Mouse (Mus musculus): ENCODE measurements around the gene Kdm5b. TPM values are rescaled to one million over a fixed set of nuclear protein-coding genes. Genes with fewer than 3 reads are reported as not detected.
A peak's percentile ranks its signal among the peaks of the same experiment; 100 is the strongest.
"Not testable (repeated sequence)": the region's sequence is repeated elsewhere in the genome, so short reads cannot be mapped to it uniquely, and the experiment has no call there.

Gene Kdm5b
- 60.6 and 62.1 TPM in 2 replicates for polyA plus RNA-seq (2016; fragmentation: Nextera tagmentation; extraction: Ambion mirVana)

DNA sequence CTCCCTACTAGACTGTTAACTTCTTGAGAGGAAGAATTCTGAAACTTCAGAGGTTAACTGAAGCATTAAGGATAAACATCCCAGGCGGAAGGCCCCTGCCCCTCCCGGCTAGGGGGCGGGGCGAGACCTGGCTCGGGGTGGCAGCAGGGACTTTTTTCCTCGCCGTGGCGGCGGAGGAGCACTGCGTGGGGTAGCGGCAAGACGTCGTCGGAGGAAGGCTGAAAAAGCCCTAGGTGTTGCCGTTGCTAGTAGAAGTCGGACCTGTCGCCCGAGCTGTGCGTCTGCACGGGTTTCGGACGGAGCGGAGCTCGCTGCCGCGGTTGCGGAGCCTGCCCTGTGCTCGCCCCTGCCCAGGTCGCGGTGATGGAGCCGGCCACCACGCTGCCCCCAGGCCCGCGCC lies at the start of gene Kdm5b:
Gene Kdm5b, plus strand, starts transcription at position 196 of the 400 bp plus-strand sequence.
- Histone ChIP-seq H3K27me3 (ENCODE audit: poor library complexity, severe bottlenecking) (peaks cover 7% of the 10 kb centered on the region), H3K4me1 (peaks cover 54% of the 10 kb centered on the region), H3K9me3 (no peaks in the 10 kb centered on the region), H3K36me3 (replicated peaks) (no peaks in the 10 kb centered on the region), H3K27ac (peak within 1 kb of the TSS; percentile 98), H3K4me3 (peak within 1 kb of the TSS; percentile 100)
- DNase-seq (ENCODE audit: extremely low spot score, low spot score) = peak; percentile 87
- WGBS = under 1% methylated on average over 34 of the region's 34 CpGs

DNA sequence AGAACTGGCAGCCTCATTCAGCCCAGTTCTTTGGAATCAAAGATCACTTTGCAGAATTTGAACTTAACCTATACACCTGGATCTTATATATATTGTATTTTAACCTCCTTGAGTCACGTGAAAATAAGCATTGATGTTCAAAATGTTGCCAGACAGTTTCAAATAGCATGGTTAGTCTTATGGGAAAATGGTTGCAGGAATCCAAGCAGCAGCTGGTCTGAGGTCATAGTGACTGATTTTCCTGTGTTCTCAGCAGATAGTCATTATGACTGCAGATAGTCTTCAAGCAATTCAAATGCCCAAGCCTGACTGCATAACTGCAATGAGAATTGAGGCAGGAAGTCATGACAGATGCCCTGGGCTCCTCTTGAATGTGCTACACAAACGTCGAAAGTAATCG lies 47.8 kb upstream of the Kdm5b start:
- 78% methylated on average over 4 of the region's 4 CpGs for WGBS
- peaks cover 53% of the 10 kb centered on the region for H3K27me3 ChIP-seq (ENCODE audit: poor library complexity, severe bottlenecking)

DNA sequence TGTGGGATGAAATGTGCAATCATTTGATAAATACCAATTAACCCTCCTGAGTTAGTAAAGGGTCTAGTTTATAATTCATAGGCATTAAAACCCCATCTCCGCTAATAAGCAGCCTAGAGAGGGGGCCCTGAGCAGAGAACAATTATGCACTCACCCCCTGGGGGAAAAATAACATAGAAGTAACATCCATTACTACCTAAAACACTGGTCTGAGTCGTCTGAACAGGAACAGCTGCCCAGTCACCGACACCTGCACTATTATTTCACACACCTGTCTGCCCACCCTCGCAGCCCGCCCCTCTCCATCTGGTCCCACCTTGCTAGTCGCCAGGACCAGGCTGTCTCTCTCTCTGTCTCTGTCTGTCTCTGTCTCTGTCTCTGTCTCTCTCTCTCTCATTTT lies 47.4 kb upstream of the Kdm5b start:
- H3K9me3 ChIP-seq = no peaks in the 10 kb centered on the region
- no peak for DNase-seq (ENCODE audit: extremely low spot score, low spot score)
- H3K27ac ChIP-seq = no peak overlapping the region
- peak overlapping the region; percentile 58 for H3K4me3 ChIP-seq
- peaks cover 31% of the 10 kb centered on the region for H3K4me1 ChIP-seq
- H3K36me3 ChIP-seq (replicated peaks) = peaks cover 13% of the 10 kb centered on the region
- 56% methylated on average over 6 of the region's 6 CpGs for WGBS
- H3K27me3 ChIP-seq (ENCODE audit: poor library complexity, severe bottlenecking) = peaks cover 53% of the 10 kb centered on the region

More for the DNA sequence above, 47.8 kb upstream of the Kdm5b start:
- no peak for DNase-seq (ENCODE audit: extremely low spot score, low spot score)
- Histone ChIP-seq H3K9me3 (no peaks in the 10 kb centered on the region), H3K4me1 (peaks cover 31% of the 10 kb centered on the region), H3K4me3 (no peak overlapping the region), H3K36me3 (replicated peaks) (peaks cover 17% of the 10 kb centered on the region), H3K27ac (no peak overlapping the region)

DNA sequence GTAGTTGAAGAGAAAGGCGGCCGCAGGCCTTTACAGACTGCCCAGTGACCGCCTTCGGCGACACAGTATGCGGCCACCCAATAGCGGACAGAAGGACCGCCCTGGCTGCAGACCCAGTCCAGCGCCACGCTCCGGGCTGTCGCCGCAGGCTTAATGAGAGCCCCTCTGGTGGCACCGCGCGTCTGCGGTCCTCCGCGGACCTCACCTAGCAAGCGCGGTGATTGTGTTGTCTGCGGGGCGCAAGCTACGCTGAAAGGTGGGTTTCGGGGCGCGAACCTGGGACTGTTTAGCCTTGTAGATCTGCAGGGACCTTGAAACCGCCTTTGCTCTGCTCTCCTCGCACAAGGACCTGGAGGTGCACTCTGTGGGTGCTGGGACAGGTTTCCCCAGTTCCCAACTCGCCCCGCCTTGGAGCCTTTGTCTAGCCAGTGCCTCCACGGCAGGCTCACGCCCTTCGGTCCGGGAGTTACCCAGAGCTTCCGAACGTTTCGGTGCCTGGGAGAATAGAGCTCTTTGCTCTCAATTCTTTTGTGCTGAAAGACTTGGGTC lies 46.6 kb upstream of the Kdm5b start:
- peak; percentile 33 for DNase-seq (ENCODE audit: extremely low spot score, low spot score)
- H3K27ac ChIP-seq = peak overlapping the region; percentile 72; the same call in 1 of the 2 replicates
- no peaks in the 10 kb centered on the region for H3K9me3 ChIP-seq
- peak overlapping the region; percentile 58 for H3K4me3 ChIP-seq
- H3K36me3 ChIP-seq (replicated peaks) = peaks cover 5% of the 10 kb centered on the region
- 1% methylated on average over 38 of the region's 38 CpGs for WGBS
- peaks cover 31% of the 10 kb centered on the region for H3K4me1 ChIP-seq
- peaks cover 53% of the 10 kb centered on the region for H3K27me3 ChIP-seq (ENCODE audit: poor library complexity, severe bottlenecking)

DNA sequence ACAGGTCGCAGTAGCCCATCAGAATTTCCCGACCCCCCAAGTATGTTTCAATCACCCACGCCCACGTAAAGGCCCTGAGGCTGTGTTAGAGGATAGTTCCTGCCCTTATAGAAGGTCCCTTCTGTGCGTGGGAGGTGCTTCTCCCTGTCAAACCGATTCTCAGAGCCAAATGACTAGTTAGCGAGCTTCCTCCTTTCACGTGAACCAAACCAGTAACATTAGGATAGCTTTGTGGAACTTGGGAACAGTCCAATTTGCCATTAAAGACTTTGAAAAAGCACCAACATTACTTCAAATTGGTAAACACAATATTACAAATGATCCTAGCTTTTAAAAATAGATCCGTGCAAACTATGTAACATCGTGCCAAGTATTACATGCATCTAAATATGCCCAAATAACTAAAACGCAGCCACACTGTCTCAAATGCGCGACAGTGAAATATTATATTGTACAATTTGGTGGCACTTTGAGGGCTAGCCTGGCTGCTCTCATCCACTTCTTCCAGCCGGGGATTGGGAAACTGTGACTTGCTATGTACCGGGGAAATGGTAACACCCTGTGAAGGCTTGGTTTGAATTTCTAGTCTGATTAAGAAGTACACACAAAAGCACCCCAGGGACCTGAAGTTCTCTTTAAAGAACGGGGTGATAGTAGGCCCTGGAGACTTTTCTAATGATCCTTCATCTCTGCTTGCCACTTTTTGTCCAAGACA lies 45.9 kb upstream of the Kdm5b start:
- 45% methylated on average over 16 of the region's 16 CpGs for WGBS
- peaks cover 33% of the 10 kb centered on the region for H3K4me1 ChIP-seq
- H3K27me3 ChIP-seq (ENCODE audit: poor library complexity, severe bottlenecking) = peaks cover 53% of the 10 kb centered on the region
- H3K27ac ChIP-seq = 0 out of 2 replicates have a peak overlapping the region, but pooled peaks have one; percentile 72
- peaks cover 3% of the 10 kb centered on the region for H3K36me3 ChIP-seq (replicated peaks)
- no peak for DNase-seq (ENCODE audit: extremely low spot score, low spot score)
- H3K4me3 ChIP-seq = peak overlapping the region; percentile 58
- H3K9me3 ChIP-seq = no peaks in the 10 kb centered on the region

DNA sequence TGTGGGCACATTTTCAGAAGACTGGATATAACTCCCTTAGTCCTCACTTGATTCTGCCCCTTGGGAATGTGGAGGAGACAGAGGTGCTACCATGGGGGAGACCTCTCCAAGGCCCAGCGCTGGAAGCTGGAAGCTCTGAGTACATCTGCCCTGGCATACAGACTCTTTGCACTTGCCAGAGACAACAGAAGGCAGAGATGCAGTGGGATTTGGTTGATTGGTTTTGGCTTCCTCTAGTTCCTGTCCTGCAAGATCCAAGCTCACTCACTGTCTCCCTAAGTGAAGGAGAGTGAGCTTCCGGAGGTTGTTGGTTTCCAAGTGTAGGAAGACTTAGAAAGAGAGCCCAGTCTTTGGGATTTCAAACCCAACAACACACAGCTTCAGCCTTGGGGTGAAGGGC lies 44.1 kb upstream of the Kdm5b start:
- DNase-seq (ENCODE audit: extremely low spot score, low spot score) = no peak
- Histone ChIP-seq H3K4me3 (no peak overlapping the region), H3K36me3 (replicated peaks) (no peaks in the 10 kb centered on the region), H3K27me3 (ENCODE audit: poor library complexity, severe bottlenecking) (peaks cover 51% of the 10 kb centered on the region), H3K9me3 (no peaks in the 10 kb centered on the region), H3K27ac (peak overlapping the region; percentile 65), H3K4me1 (peaks cover 33% of the 10 kb centered on the region)
- WGBS = 80% methylated on average over 2 of the region's 2 CpGs

DNA sequence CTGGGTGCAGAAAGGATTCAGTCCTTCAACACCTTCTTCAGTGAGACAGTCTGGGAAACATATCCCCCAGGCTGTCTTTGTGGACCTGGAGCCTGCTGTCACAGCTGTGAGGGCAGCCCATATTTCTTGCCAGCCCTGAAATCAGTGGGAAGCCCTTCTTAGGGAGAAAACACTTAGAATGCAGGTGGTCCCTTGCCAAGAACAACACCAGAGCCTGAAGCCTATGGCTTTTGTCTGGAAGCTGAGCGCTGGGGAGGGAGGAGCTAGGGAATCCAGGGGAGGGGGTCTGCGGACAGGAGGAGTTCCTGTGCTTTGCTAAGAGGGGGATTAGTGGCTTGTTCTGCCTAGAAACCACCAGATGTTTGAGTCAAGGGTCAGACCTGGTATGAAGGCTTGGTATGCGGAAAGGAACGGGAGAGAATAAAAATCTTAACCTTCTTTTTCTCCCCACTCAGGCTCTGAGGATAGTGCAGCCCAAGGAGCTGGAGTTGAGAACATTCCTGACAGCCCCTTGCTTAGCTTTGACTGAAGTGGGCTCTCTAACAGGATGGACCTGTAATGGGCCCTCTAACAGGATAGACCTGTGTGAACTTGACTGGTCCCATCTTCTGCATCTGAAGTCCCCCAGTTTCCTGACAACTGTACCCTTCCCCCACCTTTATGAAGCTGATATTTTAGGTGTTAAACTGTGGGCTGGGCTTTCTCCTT lies 43.3 kb upstream of the Kdm5b start:
- peak; percentile 35 for DNase-seq (ENCODE audit: extremely low spot score, low spot score)
- WGBS = 9% methylated on average over 4 of the region's 4 CpGs
- H3K27me3 ChIP-seq (ENCODE audit: poor library complexity, severe bottlenecking) = peaks cover 44% of the 10 kb centered on the region
- H3K4me3 ChIP-seq = no peak overlapping the region
- peaks cover 33% of the 10 kb centered on the region for H3K4me1 ChIP-seq
- H3K27ac ChIP-seq = peak overlapping the region; percentile 65
- no peaks in the 10 kb centered on the region for H3K36me3 ChIP-seq (replicated peaks)
- H3K9me3 ChIP-seq = no peaks in the 10 kb centered on the region

DNA sequence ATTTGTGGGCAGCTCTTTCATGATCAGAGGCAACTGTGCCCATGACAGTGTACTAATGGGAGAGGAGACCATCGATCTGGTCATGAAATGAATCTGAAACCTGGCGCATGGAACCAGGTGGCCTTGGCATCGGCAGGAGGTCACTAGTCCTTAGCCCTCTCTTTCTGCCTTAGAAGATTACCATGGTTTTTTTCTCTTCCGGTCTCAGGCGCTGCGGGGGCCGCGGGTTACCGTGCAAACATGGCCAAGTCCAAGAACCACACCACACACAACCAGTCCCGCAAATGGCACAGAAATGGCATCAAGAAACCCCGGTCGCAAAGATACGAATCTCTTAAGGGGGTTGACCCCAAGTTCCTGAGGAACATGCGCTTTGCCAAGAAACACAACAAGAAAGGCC lies 42.1 kb upstream of the Kdm5b start:
- H3K9me3 ChIP-seq; H3K27ac ChIP-seq; H3K36me3 ChIP-seq (replicated peaks); H3K4me3 ChIP-seq; DNase-seq (ENCODE audit: extremely low spot score, low spot score): not testable (repeated sequence)
- Histone ChIP-seq H3K4me1 (peaks cover 27% of the 10 kb centered on the region), H3K27me3 (ENCODE audit: poor library complexity, severe bottlenecking) (peaks cover 32% of the 10 kb centered on the region)
- WGBS = 96% methylated on average over 14 of the region's 14 CpGs

DNA sequence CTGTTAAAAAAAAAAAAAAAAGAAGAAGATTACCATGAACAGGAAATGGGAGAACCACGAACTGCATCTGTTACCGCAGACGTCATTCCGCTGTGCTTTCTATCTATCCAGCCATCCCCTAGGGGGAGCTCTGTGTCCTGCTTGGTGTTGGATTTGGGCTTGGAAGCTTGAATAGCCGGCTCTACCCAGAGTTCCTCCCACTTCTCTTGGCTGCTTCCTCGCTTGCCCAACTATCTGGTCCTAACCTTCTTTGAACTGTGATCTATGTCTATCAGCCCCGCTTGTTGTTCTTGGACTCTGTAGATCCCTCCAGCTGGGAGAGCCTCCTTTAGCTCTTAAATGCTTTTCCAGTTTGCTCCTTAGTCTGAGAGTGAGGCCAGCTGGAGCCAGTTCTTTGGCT lies 41.3 kb upstream of the Kdm5b start:
- no peak overlapping the region for H3K27ac ChIP-seq
- H3K4me3 ChIP-seq = no peak overlapping the region
- peaks cover 19% of the 10 kb centered on the region for H3K4me1 ChIP-seq
- H3K27me3 ChIP-seq (ENCODE audit: poor library complexity, severe bottlenecking) = peaks cover 23% of the 10 kb centered on the region
- H3K9me3 ChIP-seq = no peaks in the 10 kb centered on the region
- 14% methylated on average over 7 of the region's 7 CpGs for WGBS
- H3K36me3 ChIP-seq (replicated peaks) = no peaks in the 10 kb centered on the region
- DNase-seq (ENCODE audit: extremely low spot score, low spot score) = peak; percentile 56

DNA sequence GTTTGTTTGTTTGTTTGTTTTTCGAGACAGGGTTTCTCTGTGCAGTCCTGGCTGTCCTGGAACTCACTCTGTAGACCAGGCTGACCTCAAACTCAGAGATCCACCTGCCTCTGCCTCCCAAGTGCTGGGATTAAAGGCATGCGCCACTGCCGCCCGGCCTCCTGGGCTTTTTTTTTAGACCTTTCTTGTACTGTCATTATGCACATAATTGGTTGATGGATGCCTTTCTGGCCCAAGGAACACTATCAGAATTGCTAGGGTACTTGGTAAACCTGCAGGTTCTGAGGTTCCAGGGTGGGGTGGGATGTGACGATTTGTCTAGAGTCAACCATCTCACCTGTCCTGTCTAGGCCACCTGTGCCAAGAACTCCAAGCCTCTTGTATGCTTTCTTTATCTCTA lies 40.8 kb upstream of the Kdm5b start:
- WGBS = 93% methylated on average over 5 of the region's 5 CpGs
- H3K4me3 ChIP-seq; H3K9me3 ChIP-seq; H3K27ac ChIP-seq; DNase-seq (ENCODE audit: extremely low spot score, low spot score); H3K36me3 ChIP-seq (replicated peaks): not testable (repeated sequence)
- peaks cover 18% of the 10 kb centered on the region for H3K27me3 ChIP-seq (ENCODE audit: poor library complexity, severe bottlenecking)
- peaks cover 16% of the 10 kb centered on the region for H3K4me1 ChIP-seq

DNA sequence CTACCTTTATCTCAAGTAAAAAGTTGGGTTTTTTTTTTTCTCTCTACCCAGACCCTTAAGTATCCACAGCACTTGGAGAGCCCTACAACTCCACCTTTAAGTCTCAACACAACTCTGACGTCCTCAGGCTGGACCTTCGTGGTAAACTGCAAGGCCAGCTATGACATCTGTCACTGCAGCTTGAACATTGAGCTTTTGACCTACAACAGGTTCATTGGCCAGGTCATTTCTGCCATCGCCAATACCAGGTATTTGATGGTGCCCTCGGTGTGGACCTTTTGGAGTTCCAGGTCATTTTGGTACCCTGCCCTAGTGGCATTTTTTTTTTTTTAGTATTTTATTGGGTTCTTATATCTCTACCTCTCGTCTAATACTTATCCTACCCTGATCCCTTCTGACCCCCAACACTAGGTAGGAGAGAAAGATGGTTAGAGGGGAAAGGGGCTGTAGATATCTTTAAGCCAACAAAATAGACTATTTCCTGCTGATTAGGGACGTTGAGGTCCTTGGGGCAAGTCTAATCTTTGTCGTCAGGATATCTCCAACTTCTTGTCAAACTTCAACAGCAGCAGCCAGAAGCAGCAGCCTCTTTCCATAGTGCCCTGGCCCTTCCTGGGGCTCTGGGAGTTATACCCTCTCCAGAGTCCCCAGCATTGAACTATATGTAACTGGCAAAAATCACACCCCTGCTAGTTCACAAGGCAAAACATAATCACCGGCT lies 39.8 kb upstream of the Kdm5b start:
- 86% methylated on average over 8 of the region's 8 CpGs for WGBS
- Histone ChIP-seq H3K9me3 (no peaks in the 10 kb centered on the region), H3K36me3 (replicated peaks) (no peaks in the 10 kb centered on the region), H3K4me1 (peaks cover 16% of the 10 kb centered on the region), H3K27ac (no peak overlapping the region), H3K27me3 (ENCODE audit: poor library complexity, severe bottlenecking) (peaks cover 8% of the 10 kb centered on the region), H3K4me3 (no peak overlapping the region)
- DNase-seq (ENCODE audit: extremely low spot score, low spot score) = no peak

DNA sequence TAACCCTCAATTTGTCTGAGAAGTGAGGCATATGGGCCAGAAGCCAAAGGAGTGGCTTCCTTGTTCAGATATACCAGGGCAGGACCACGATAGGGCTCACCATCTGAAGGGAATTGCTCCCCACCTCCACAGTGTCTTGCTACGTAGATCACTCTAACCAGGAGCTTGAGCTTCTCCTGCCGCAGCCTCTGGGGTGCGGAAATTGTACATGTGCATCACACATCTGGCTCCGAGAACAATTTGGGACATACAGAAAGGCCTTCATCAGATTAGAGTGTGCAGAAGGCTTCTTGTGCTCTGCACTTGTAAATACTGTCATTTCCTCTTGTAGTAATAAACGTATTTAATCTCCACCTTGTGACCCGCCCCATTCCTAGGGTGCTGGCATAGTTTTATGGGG lies 38.8 kb upstream of the Kdm5b start:
- 85% methylated on average over 7 of the region's 7 CpGs for WGBS
- peaks cover 13% of the 10 kb centered on the region for H3K4me1 ChIP-seq
- DNase-seq (ENCODE audit: extremely low spot score, low spot score) = no peak
- H3K4me3 ChIP-seq = no peak overlapping the region
- no peaks in the 10 kb centered on the region for H3K9me3 ChIP-seq
- no peaks in the 10 kb centered on the region for H3K27me3 ChIP-seq (ENCODE audit: poor library complexity, severe bottlenecking)
- H3K36me3 ChIP-seq (replicated peaks) = no peaks in the 10 kb centered on the region
- H3K27ac ChIP-seq = no peak overlapping the region
